Mouse (Mus musculus) heart, adult 9 months (tissue): ENCODE data around the gene Odaph.

Experiments used
- DNase-seq, 2 experiments: peaks; one replicate each; pipeline ENCODE4 v3.0.0; 2022; ENCODE audit warnings: low spot score in 2 of 2

Odaph gene

GRCm38 (mm10) chr5:91989261-91989660 lies 2.0 kb downstream of the Odaph start:
- no peak for DNase-seq

DNA sequence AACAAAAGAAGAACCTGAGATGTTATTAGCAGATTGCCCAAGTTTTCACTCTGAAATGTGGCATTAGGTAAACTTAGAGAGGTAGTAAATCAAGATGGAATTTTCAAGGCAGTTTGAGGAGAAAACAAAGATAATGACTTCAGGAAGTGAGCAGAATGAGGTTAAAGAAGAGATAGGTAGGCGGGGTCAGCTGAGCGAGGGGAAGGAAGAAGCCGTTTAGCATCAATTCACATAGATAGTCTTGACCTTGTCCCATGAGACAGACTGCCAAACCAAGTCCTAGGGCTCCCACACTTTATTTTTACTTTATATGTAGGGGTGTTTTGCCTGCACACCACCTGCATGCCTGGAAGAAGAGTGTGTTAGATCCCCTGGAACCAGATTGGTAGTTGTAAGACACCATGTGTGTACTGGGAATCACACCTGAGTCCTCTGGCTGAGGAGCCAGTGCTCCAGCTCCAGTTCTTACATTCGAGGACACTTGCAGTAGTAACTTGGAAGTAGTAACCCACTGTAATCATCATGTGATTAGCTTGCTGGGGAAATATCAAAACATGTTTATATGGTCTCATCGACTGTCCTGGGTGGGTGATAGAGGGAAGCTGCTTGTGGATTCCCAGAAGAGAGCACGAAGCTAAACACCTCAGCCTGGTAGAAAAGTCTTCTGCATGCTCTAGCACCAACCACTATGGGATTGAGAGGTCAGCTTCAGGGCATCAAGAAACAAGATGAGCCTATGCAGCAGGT lies 4.1 kb downstream of the Odaph start:
- DNase-seq: no peak

DNA sequence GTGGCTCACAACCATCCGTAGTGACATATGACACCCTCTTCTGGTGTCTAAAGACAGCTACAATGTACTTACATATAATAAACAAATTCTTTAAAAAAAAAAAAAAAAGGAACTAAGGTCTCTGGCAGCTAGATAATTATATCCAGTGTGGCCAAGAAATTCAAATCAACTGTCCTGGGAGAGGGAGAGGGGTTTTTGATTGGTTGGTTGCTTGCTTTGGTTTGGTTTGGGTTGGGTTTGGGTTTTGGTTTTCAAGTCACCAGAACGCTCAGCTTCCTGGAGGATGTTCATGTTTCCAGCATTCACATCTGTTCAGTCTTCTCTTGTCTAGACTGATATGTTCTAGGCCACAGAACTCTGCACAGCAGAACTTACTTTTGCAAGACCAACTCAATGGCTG lies 5.8 kb downstream of the Odaph start:
- DNase-seq: no peak

- peak; percentile 1 to 2 for DNase-seq
Observed at GRCm38 (mm10) chr5:91994546-91994945, 7.3 kb downstream of the Odaph start.

DNA sequence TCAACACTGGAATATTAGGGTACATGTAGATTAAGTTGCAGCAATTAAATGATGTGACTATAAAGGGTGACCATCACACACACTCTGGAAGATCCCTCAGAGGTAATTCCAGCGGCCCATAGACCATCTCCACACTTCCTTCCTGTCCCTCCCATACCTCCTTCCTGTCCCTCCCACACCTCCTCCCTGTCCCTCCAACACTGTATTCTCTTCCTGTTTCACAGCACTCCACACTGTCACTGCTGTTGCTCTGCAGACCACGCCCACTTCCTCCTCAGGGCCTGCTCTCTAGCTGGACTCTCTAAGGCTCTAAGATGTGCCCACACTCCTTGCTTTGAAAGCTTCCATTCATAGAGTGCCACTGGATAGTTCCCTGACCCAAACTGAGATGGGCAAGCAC lies 13.5 kb downstream of the Odaph start:
- DNase-seq: peak; percentile 10 to 21

- no peak for DNase-seq
Observed at GRCm38 (mm10) chr5:92003011-92003410, 15.7 kb downstream of the Odaph start.

GRCm38 (mm10) chr5:92009827-92010226 lies 22.6 kb downstream of the Odaph start:
- DNase-seq: no peak

DNA sequence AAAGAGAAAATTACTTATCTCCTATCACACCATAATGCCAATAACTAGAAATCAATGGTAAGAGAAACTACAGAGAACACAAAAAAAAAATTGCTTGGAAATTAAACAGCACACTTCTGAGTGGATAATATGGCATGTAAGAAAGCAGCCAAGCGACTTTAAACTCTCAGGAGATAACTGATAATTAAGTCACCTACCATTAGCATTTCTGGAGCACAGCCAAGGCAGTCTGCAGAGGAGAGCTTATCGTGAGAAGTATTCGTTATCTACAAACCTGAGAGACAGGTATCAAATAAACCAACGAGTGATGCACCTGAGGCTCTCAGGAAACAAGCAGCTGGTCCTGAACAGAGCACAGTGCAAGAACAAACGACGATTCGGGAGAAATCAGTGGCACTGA lies 24.5 kb downstream of the Odaph start:
- no peak for DNase-seq

DNA sequence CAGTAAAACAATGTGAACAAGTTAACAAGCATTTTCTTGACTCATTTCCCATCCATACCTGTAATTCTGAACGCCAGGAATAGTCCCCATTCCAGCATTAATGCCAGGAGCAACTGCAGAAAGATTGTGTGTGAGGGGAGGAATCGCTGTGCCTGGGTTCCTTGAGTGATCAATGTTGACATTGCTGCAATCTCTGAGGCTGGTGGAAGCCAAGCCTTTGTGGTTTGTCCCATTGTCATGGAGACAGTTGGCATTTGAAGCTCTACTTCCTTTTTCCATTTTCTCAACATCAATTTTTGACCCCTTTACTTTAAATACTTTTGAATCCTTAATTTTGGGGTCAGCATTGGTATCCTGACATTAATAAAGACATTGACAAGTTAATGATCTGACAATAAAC lies 32.7 kb downstream of the Odaph start:
- no peak for DNase-seq

- DNase-seq: peak; percentile 92 to 93
Observed at GRCm38 (mm10) chr5:92042377-92043348, 55.4 kb downstream of the Odaph start.

- DNase-seq: no peak
Observed at GRCm38 (mm10) chr5:92043783-92044182, 56.5 kb downstream of the Odaph start, which contains the start of gene Cdkl2. TSS of gene Cdkl2 (minus strand) at chr5:92043883.
